Mouse (Mus musculus): ENCODE measurements around the gene Lce1j. TPM values are rescaled to one million over a fixed set of nuclear protein-coding genes. Genes with fewer than 3 reads are reported as not detected.

The Lce1j gene
- polyA plus RNA-seq, 1 experiment: not detected

DNA sequence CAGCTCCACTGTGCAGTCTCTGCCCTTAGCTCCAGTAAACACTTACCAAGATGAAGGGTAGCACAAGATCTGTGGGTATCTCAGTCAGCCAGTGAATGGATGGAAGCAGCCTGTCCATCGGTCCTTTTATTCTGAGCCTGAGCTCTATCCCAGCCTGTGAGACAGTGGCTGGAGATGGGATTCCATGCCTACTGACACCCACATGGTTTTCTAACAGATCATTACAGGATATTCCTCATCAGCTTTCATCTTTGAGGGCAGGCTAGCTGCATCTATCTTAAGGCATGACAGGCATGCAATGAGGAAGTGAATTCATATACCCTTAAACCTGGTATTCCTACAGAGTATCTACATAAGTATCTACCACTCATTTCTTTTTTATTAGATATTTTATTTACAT lies 25.3 kb downstream of the Lce1j start, which contains the start of gene Lce1h:
Gene Lce1h, minus strand, starts transcription at position 101 of the 400 bp plus-strand sequence.
- TF ChIP-seq CTCF (IDR thresholded peaks at IDR 0.05; ENCODE audit: extremely low read depth, insufficient read length, insufficient replicate concordance, low read depth, low read length) (no peak), POLR2A (IDR thresholded peaks at IDR 0.05; ENCODE audit: low read depth, low read length) (no peak)
- no peaks in the 10 kb centered on the region for H3K36me3 ChIP-seq (ENCODE audit: control insufficient read depth, insufficient read depth, low read length)
- no peaks in the 10 kb centered on the region for H3K27me3 ChIP-seq (ENCODE audit: control insufficient read depth, insufficient read depth, low read length)
- no peaks in the 10 kb centered on the region for H3K4me1 ChIP-seq (ENCODE audit: control insufficient read depth, insufficient read depth, insufficient read length, low read length)
- H3K27ac ChIP-seq (ENCODE audit: insufficient read depth, low read depth, low read length): no peak within 1 kb of the TSS
- 92% methylated on average over 1 of the region's 1 CpGs for WGBS
- no peak within 1 kb of the TSS for H3K4me3 ChIP-seq (ENCODE audit: low read depth, low read length)

DNA sequence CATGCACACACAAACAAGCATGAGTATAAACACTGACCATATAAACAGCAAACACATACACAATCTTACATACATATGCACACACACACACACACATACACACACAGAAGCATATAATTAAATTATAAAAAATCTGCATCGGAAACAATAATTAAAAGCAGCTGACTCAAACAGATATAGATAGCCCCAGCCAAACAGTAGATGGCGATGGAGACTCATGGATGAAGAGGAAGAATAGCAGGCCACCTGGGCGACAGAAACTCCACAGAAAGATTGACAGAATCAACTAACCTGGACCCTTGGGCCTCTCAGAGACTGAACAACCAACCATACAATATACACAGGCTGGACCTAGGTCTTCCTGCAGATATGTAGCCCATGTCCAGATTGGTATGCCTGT lies 37.1 kb downstream of the Lce1j start:
- Histone ChIP-seq H3K27me3 (ENCODE audit: control insufficient read depth, insufficient read depth, low read length) (no peaks in the 10 kb centered on the region), H3K36me3 (ENCODE audit: control insufficient read depth, insufficient read depth, low read length) (no peaks in the 10 kb centered on the region), H3K4me1 (ENCODE audit: control insufficient read depth, insufficient read depth, insufficient read length, low read length) (no peaks in the 10 kb centered on the region), H3K27ac (ENCODE audit: insufficient read depth, low read depth, low read length) (no peak overlapping the region), H3K4me3 (ENCODE audit: low read depth, low read length) (no peak overlapping the region)
- no peak for TF ChIP-seq CTCF (IDR thresholded peaks at IDR 0.05; ENCODE audit: extremely low read depth, insufficient read length, insufficient replicate concordance, low read depth, low read length)
- no peak for TF ChIP-seq POLR2A (IDR thresholded peaks at IDR 0.05; ENCODE audit: low read depth, low read length)
- whole genome bisulfite sequencing: 42% methylated on average over 3 of the region's 3 CpGs

DNA sequence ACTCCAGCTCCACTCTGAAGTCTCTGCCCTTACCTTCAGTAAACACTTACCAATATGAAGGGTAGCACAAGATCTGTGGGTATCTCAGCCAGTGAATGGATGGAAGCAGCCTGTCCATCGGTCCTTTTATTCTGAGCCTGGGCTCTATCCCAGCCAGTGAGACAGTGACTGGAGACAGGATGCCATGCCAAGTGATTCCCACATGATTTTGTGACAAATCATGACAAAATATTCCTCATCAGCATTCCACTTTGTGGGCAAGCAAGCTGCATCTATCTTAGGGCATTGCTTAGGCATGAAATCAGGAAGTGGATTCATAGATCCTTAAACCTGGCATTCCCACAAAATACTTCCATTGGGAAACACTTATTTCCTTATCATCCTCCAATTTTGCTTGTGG lies 38.1 kb downstream of the Lce1j start, which contains the start of gene Lce1g:
Gene Lce1g, minus strand, starts transcription at position 101 of the 400 bp plus-strand sequence.
- Histone ChIP-seq H3K27ac (ENCODE audit: insufficient read depth, low read depth, low read length) (no peak within 1 kb of the TSS), H3K4me1 (ENCODE audit: control insufficient read depth, insufficient read depth, insufficient read length, low read length) (no peaks in the 10 kb centered on the region), H3K36me3 (ENCODE audit: control insufficient read depth, insufficient read depth, low read length) (no peaks in the 10 kb centered on the region), H3K4me3 (ENCODE audit: low read depth, low read length) (no peak within 1 kb of the TSS), H3K27me3 (ENCODE audit: control insufficient read depth, insufficient read depth, low read length) (no peaks in the 10 kb centered on the region)
- WGBS: 93% methylated on average over 1 of the region's 1 CpGs
- no peak for TF ChIP-seq POLR2A (IDR thresholded peaks at IDR 0.05; ENCODE audit: low read depth, low read length)
- TF ChIP-seq CTCF (IDR thresholded peaks at IDR 0.05; ENCODE audit: extremely low read depth, insufficient read length, insufficient replicate concordance, low read depth, low read length): no peak

DNA sequence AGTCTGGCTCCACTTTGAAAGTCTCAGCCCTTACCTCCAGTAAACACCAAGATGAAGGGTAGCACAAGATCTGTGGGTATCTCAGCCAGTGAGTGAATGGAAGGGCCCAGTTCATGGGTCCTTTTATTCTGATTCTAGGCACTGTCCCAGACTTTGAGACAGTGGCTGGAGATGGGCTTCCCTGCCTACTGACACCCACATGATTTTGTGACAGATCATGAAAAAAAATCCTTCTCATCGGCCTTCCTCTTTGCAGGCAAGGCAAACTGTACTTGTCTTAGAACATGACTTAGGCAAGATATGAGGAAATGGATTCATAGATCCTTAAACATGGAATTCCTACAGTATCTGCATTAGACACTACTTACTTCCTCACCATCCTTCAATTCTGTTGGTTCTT lies 51.3 kb downstream of the Lce1j start, which contains the start of gene Gm38119:
Gene Gm38119, minus strand, starts transcription at position 101 of the 400 bp plus-strand sequence.
- H3K36me3 ChIP-seq (ENCODE audit: control insufficient read depth, insufficient read depth, low read length): no peaks in the 10 kb centered on the region
- TF ChIP-seq POLR2A (IDR thresholded peaks at IDR 0.05; ENCODE audit: low read depth, low read length) (no peak), CTCF (IDR thresholded peaks at IDR 0.05; ENCODE audit: extremely low read depth, insufficient read length, insufficient replicate concordance, low read depth, low read length) (no peak)
- no peaks in the 10 kb centered on the region for H3K4me1 ChIP-seq (ENCODE audit: control insufficient read depth, insufficient read depth, insufficient read length, low read length)
- no peak within 1 kb of the TSS for H3K4me3 ChIP-seq (ENCODE audit: low read depth, low read length)
- no peaks in the 10 kb centered on the region for H3K27me3 ChIP-seq (ENCODE audit: control insufficient read depth, insufficient read depth, low read length)
- 60% methylated on average over 1 of the region's 1 CpGs for WGBS
- H3K27ac ChIP-seq (ENCODE audit: insufficient read depth, low read depth, low read length): no peak within 1 kb of the TSS

Other genes starting within 250 kb of the Lce1j start
- 0.34 TPM in 1 of 2 replicates, not detected in the other for gene Ivl, start 216.8 kb downstream of the Lce1j start, polyA plus RNA-seq (2012; rRNA removed)
- 0.62 TPM in 1 of 2 replicates, not detected in the other for gene Smcp, start 201.5 kb downstream of the Lce1j start, polyA plus RNA-seq (2012; rRNA removed)
- not detected in 2 replicates for gene 2210017I01Rik, start 183.0 kb downstream of the Lce1j start, polyA plus RNA-seq (2012; rRNA removed)
- gene Lce6a, start 168.9 kb downstream of the Lce1j start, polyA plus RNA-seq (2012; rRNA removed): not detected in 2 replicates
- not detected in 2 replicates for gene Lce1a1, start 142.2 kb downstream of the Lce1j start, polyA plus RNA-seq (2012; rRNA removed)
- not detected in 2 replicates for gene Lce1b, start 133.6 kb downstream of the Lce1j start, polyA plus RNA-seq (2012; rRNA removed)
- not detected in 2 replicates for gene Lce1a2, start 120.2 kb downstream of the Lce1j start, polyA plus RNA-seq (2012; rRNA removed)
- gene Lce1c, start 111.3 kb downstream of the Lce1j start, polyA plus RNA-seq (2012; rRNA removed): not detected in 2 replicates
- gene Lce1d, start 103.3 kb downstream of the Lce1j start, polyA plus RNA-seq (2012; rRNA removed): not detected in 2 replicates
- gene Lce1e, start 81.4 kb downstream of the Lce1j start, polyA plus RNA-seq (2012; rRNA removed): not detected in 2 replicates
- gene Lce1f, start 70.2 kb downstream of the Lce1j start, polyA plus RNA-seq (2012; rRNA removed): not detected in 2 replicates
- gene Gm38119, start 51.4 kb downstream of the Lce1j start, polyA plus RNA-seq (2012; rRNA removed): not detected in 2 replicates
- gene Lce1g, start 38.2 kb downstream of the Lce1j start, polyA plus RNA-seq (2012; rRNA removed): not detected in 2 replicates
- not detected in 2 replicates for gene Lce1h, start 25.4 kb downstream of the Lce1j start, polyA plus RNA-seq (2012; rRNA removed)
- not detected in 2 replicates for gene Lce1i, start 11.6 kb downstream of the Lce1j start, polyA plus RNA-seq (2012; rRNA removed)
- not detected in 2 replicates for gene Lce1k, start 17.4 kb upstream of the Lce1j start, polyA plus RNA-seq (2012; rRNA removed)
- not detected in 2 replicates for gene Kprp, start 36.7 kb upstream of the Lce1j start, polyA plus RNA-seq (2012; rRNA removed)
- not detected in 2 replicates for gene Lce1l, start 60.8 kb upstream of the Lce1j start, polyA plus RNA-seq (2012; rRNA removed)
- gene 2310050C09Rik, start 79.7 kb upstream of the Lce1j start, polyA plus RNA-seq (2012; rRNA removed): not detected in 2 replicates
- not detected in 2 replicates for gene Lce3a, start 135.7 kb upstream of the Lce1j start, polyA plus RNA-seq (2012; rRNA removed)
- gene Lce3b, start 142.5 kb upstream of the Lce1j start, polyA plus RNA-seq (2012; rRNA removed): not detected in 2 replicates
- gene Lce3c, start 154.0 kb upstream of the Lce1j start, polyA plus RNA-seq (2012; rRNA removed): not detected in 2 replicates
- gene Lce3d, start 166.9 kb upstream of the Lce1j start, polyA plus RNA-seq (2012; rRNA removed): not detected in 2 replicates
- not detected in 2 replicates for gene Lce3e, start 176.5 kb upstream of the Lce1j start, polyA plus RNA-seq (2012; rRNA removed)
- 0.63 TPM in 1 of 2 replicates, not detected in the other for gene Lce3f, start 201.7 kb upstream of the Lce1j start, polyA plus RNA-seq (2012; rRNA removed)
- 0.19 TPM in 1 of 2 replicates, not detected in the other for gene Crct1, start 225.2 kb upstream of the Lce1j start, polyA plus RNA-seq (2012; rRNA removed)
- not detected in 2 replicates for gene Lce1m, start 228.5 kb upstream of the Lce1j start, polyA plus RNA-seq (2012; rRNA removed)

Measured in small intestine, adult 2 months (tissue).